In genomic region chr11:51874266-51875036, GRCm38 (mm10) we compare ENCODE assay signal across 9 mouse cellular contexts. TPM values are rescaled to one million over a fixed set of nuclear protein-coding genes. Genes with fewer than 3 reads are reported as not detected.
A peak's percentile ranks its signal among the peaks of the same experiment; 100 is the strongest.
DNase-seq lines count a peak whose midpoint lies in the region; ATAC-seq and TF ChIP-seq lines count a peak whose summit lies in the region.
"Had no signal": no experiment of that assay in that cellular context is flagged by ENCODE, and none has a peak within 500 bp of the region (broad histone marks: within the 10 kb centered on the region; RNA-seq: fewer than 3 reads in every experiment).

No protein-coding gene starts in this region.

- no peak overlapping the region for H3K4me2 ChIP-seq in kidney, embryonic 15.5 days
- H3K4me2 ChIP-seq in lung, embryonic 14.5 days, result no peak overlapping the region
- H3K4me2 ChIP-seq: hindbrain, embryonic 15.5 days had no signal

- H3K9ac ChIP-seq in kidney, embryonic 15.5 days, result no peak overlapping the region
- no peak overlapping the region for H3K9ac ChIP-seq in MEL (ENCODE audit: control insufficient read depth, low read depth, low read length, poor library complexity, severe bottlenecking)
- no peak overlapping the region for H3K9ac ChIP-seq in lung, embryonic 14.5 days
- H3K9ac ChIP-seq: hindbrain, embryonic 15.5 days had no signal

- H3K4me1 ChIP-seq in kidney, embryonic 15.5 days, result no peaks in the 10 kb centered on the region
- peaks cover 7 to 22% of the 10 kb centered on the region in 2 experiments for H3K4me1 ChIP-seq in MEL (ENCODE audit: control insufficient read depth in 1 of 2, insufficient read depth in 2 of 2, low read length in 2 of 2)
- no peaks in the 10 kb centered on the region for H3K4me1 ChIP-seq in lung, embryonic 14.5 days (ENCODE audit: insufficient read depth)
- H3K4me1 ChIP-seq: hindbrain, embryonic 15.5 days had no signal

- 85% methylated on average over 7 of the region's 7 CpGs for WGBS in kidney, embryonic 15.5 days
- WGBS in lung, embryonic 14.5 days, result 72% methylated on average over 7 of the region's 7 CpGs

- no peak for TF ChIP-seq EP300 in MEL (IDR thresholded peaks at IDR 0.05; ENCODE audit: low read depth in 1 of 2, low read length in 2 of 2)

- ATAC-seq in kidney, embryonic 15.5 days (replicated peaks; ENCODE audit: low FRiP score), result no peak
- peak; percentile 47; the same call in 1 of the 2 replicates for ATAC-seq in lung, embryonic 14.5 days (ENCODE audit: insufficient read depth)

- no peaks in the 10 kb centered on the region for H3K36me3 ChIP-seq in kidney, embryonic 15.5 days
- peaks cover 0 to 15% of the 10 kb centered on the region in 2 experiments; a peak in 2 of 4 replicates for H3K36me3 ChIP-seq in MEL (ENCODE audit: control insufficient read depth in 1 of 2, insufficient read depth in 2 of 2, low read length in 2 of 2)
- no peaks in the 10 kb centered on the region for H3K36me3 ChIP-seq in lung, embryonic 14.5 days (ENCODE audit: insufficient read depth)
- H3K36me3 ChIP-seq: hindbrain, embryonic 15.5 days had no signal

- TF ChIP-seq POLR2A in MEL (IDR thresholded peaks at IDR 0.05; ENCODE audit: control insufficient read depth in 1 of 2, insufficient read depth in 1 of 2, low read depth in 1 of 2, low read length in 2 of 2, poor library complexity in 1 of 2), result no peak

- TF ChIP-seq CTCF in MEL (IDR thresholded peaks at IDR 0.05 in 2 of 3, conservative IDR thresholded peaks at IDR 0.05 in 1 of 3; ENCODE audit: control insufficient read depth in 1 of 3, insufficient read depth in 1 of 3, low read depth in 2 of 3, low read length in 3 of 3, poor library complexity in 1 of 3, severe bottlenecking in 1 of 3), result no peak
- no peak for TF ChIP-seq CTCF in lung, embryonic 14.5 days (IDR thresholded peaks at IDR 0.05; ENCODE audit: low read depth)

- H3K4me3 ChIP-seq in kidney, embryonic 15.5 days (replicated peaks), result no peak overlapping the region
- H3K4me3 ChIP-seq in MEL (ENCODE audit: control insufficient read depth in 1 of 2, insufficient read depth in 1 of 2, low read depth in 2 of 2, low read length in 2 of 2), result no peak overlapping the region
- H3K4me3 ChIP-seq in lung, embryonic 14.5 days (ENCODE audit: low read depth, low read length), result no peak overlapping the region
- H3K4me3 ChIP-seq: hindbrain, embryonic 15.5 days had no signal

- DNase-seq in kidney, adult 18-20 months, result peak; percentile 50
- peak; percentile 64 for DNase-seq in MEL (ENCODE audit: low read depth, low spot score)
- peak; percentile 70 to 83 for DNase-seq in gastrocnemius, adult 8-10 months (ENCODE audit: low spot score in 2 of 2)
- DNase-seq in lung, embryonic 14.5 days, result peak; percentile 42
- peak; percentile 41 to 86 for DNase-seq in urinary bladder, postnatal 36 days (ENCODE audit: low spot score in 2 of 2)
- no peak for DNase-seq in embryo, embryonic 9.5 days (ENCODE audit: extremely low spot score)
- no peak for DNase-seq in right cerebral cortex, postnatal 14 days

- no peak for TF ChIP-seq RAD21 in MEL (IDR thresholded peaks at IDR 0.05; ENCODE audit: low read depth, low read length)

- H3K79me2 ChIP-seq in MEL (ENCODE audit: control insufficient read depth, insufficient read depth, low read length, poor library complexity), result no peaks in the 10 kb centered on the region

- no peak overlapping the region for H3K27ac ChIP-seq in kidney, embryonic 15.5 days
- no peak overlapping the region for H3K27ac ChIP-seq in MEL (ENCODE audit: control insufficient read depth, low read depth, low read length)
- no peak overlapping the region for H3K27ac ChIP-seq in lung, embryonic 14.5 days (ENCODE audit: low read depth)
- H3K27ac ChIP-seq: hindbrain, embryonic 15.5 days had no signal

- H3K27me3 ChIP-seq in kidney, embryonic 15.5 days, result no peaks in the 10 kb centered on the region
- peaks cover 8 to 17% of the 10 kb centered on the region in 2 experiments for H3K27me3 ChIP-seq in MEL (ENCODE audit: control insufficient read depth in 1 of 2, insufficient read depth in 2 of 2, low read length in 2 of 2)
- H3K27me3 ChIP-seq in lung, embryonic 14.5 days (ENCODE audit: insufficient read depth, low read length), result no peaks in the 10 kb centered on the region
- H3K27me3 ChIP-seq: hindbrain, embryonic 15.5 days had no signal

- no peaks in the 10 kb centered on the region for H3K9me3 ChIP-seq in kidney, embryonic 15.5 days (replicated peaks)
- no peaks in the 10 kb centered on the region for H3K9me3 ChIP-seq in MEL (replicated peaks; ENCODE audit: insufficient read depth, low read length)
- no peaks in the 10 kb centered on the region for H3K9me3 ChIP-seq in lung, embryonic 14.5 days (ENCODE audit: low read depth, low read length)
- H3K9me3 ChIP-seq: hindbrain, embryonic 15.5 days had no signal

TF ChIP-seq in MEL, 35 proteins besides CTCF, POLR2A, EP300 and RAD21:
- TF ChIP-seq E2F4 (IDR thresholded peaks at IDR 0.05; ENCODE audit: borderline replicate concordance, low read depth, low read length) (no peak), ELF1 (IDR thresholded peaks at IDR 0.05; ENCODE audit: low read depth, low read length) (no peak), POLR2AphosphoS5 (IDR thresholded peaks at IDR 0.05; ENCODE audit: borderline replicate concordance, low read depth, low read length) (no peak), BHLHE40 (IDR thresholded peaks at IDR 0.05; ENCODE audit: borderline replicate concordance, low read depth, low read length) (no peak), USF2 (IDR thresholded peaks at IDR 0.05; ENCODE audit: borderline replicate concordance in 1 of 2, insufficient read depth in 1 of 2, low read depth in 1 of 2, low read length in 2 of 2) (no peak), MAX (IDR thresholded peaks at IDR 0.05; ENCODE audit: low read length) (no peak), ZNF384 (IDR thresholded peaks at IDR 0.05; ENCODE audit: low read depth, low read length) (no peak), ZKSCAN1 (IDR thresholded peaks at IDR 0.05; ENCODE audit: low read depth, low read length) (no peak), NRF1 (IDR thresholded peaks at IDR 0.05; ENCODE audit: insufficient read depth, low read depth, low read length, poor library complexity, severe bottlenecking) (no peak), TCF12 (IDR thresholded peaks at IDR 0.05; ENCODE audit: low read depth, low read length) (no peak), JUND (IDR thresholded peaks at IDR 0.05; ENCODE audit: low read depth, low read length) (no peak)

RNA-seq across cellular contexts. Expression of gene Jade2, which starts 17.0 kb away (rescaled TPM):
- 0.63 and 0.81 TPM in 2 replicates for polyA plus RNA-seq in kidney, embryonic 15.5 days (2015; fragmentation: Nextera tagmentation; extraction: Ambion mirVana)
- total RNA-seq in MEL (2012; rRNA removed), result 4.5 and 5.4 TPM in 2 replicates
- 10 to 100 TPM in 1 of 2 experiments, not detected in 1; 13.0 TPM for polyA plus RNA-seq in MEL (2012; ENCODE audit: insufficient read depth in 1 of 2, insufficient read length in 2 of 2, low read depth in 1 of 2, low replicate concordance in 2 of 2, missing spikeins in 1 of 2)
- 10 to 100 TPM in 1 of 4 experiments, 1 to 10 TPM in 3; 4.4 to 10.0 (median 9.1) TPM for total RNA-seq in gastrocnemius, adult 8-10 months (2022)
- polyA plus RNA-seq in lung, embryonic 14.5 days (2014; fragmentation: Nextera tagmentation; extraction: Ambion mirVana), result 1.3 and 1.6 TPM in 2 replicates

Comparison
In these comparisons a context has a peak if more than half of its experiments do, and no peak if none do; other contexts are left out.
1. DNase-seq: peak in kidney, adult 18-20 months (single experiment), MEL (single experiment), gastrocnemius, adult 8-10 months (2 of 2), lung, embryonic 14.5 days (single experiment) and urinary bladder, postnatal 36 days (2 of 2); none in embryo, embryonic 9.5 days (single experiment) and right cerebral cortex, postnatal 14 days (single experiment).